Mouse (Mus musculus): ENCODE measurements at regions not wholly inside any gene's neighbourhood (a gene's known extent, or its start where the extent isn't known, plus 50 kb on each side); places are given as distances from the start of the nearest gene placed in this dataset.

DNA sequence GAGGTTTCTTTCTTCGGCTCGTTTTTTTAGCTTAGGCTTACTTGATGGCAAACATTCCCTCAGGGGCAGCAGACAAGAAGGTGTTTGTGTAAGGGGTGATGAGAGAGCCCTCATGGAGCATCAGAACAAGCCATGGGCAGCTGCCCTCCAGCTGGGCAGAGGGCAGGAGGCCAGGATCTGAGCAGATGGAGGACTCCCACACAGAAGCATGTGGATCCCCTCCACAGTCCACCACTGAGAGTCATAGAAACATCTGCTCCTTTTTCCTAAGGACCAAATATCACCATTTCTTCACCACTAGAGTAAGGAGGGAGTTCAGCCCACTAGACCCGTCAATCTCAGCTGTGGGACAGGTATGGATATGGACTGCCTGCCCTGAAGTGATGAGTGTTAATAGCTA is 214.4 kb downstream of the Qk start:
- no peak for ATAC-seq (ENCODE audit: insufficient number of reproducible peaks, insufficient read depth, low FRiP score, low TSS enrichment)
- no peaks in the 10 kb centered on the region for H3K4me1 ChIP-seq
- H3K27me3 ChIP-seq, result no peaks in the 10 kb centered on the region
- no peak overlapping the region for H3K4me2 ChIP-seq (replicated peaks)
- H3K36me3 ChIP-seq, result no peaks in the 10 kb centered on the region
- H3K4me3 ChIP-seq, result no peak overlapping the region
- no peak overlapping the region for H3K9ac ChIP-seq
- H3K27ac ChIP-seq, result no peak overlapping the region
- 56% methylated on average over 3 of the region's 3 CpGs for WGBS
- no peaks in the 10 kb centered on the region for H3K9me3 ChIP-seq

DNA sequence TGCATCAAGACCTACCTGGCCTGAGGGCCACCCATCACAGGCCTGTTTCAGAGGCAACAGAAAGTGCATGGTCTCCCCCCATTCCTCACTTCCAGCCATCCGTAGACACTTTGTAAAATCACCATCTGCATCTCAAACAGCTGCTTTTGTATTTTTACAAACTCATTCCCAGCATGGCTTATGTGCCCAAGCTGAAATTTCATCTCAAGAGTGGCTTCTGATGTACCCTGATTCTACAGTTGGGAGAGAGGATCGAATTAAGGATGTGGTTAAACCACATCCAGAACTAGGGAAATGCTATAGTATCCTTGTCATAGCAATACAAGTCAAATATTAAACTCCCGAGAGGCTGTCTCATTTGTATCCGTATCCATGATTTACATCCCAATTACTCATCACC is 221.5 kb downstream of the Qk start:
- WGBS, result 60% methylated on average over 4 of the region's 4 CpGs
- no peak for ATAC-seq (ENCODE audit: insufficient number of reproducible peaks, insufficient read depth, low FRiP score, low TSS enrichment)
- no peak overlapping the region for H3K9ac ChIP-seq
- H3K27ac ChIP-seq, result no peak overlapping the region
- H3K4me3 ChIP-seq, result no peak overlapping the region
- H3K9me3 ChIP-seq, result no peaks in the 10 kb centered on the region
- H3K27me3 ChIP-seq, result no peaks in the 10 kb centered on the region
- no peak overlapping the region for H3K4me2 ChIP-seq (replicated peaks)
- no peaks in the 10 kb centered on the region for H3K36me3 ChIP-seq
- H3K4me1 ChIP-seq, result no peaks in the 10 kb centered on the region

- Histone ChIP-seq H3K4me2 (replicated peaks) (no peak overlapping the region), H3K9ac (no peak overlapping the region), H3K27me3 (no peaks in the 10 kb centered on the region), H3K36me3 (no peaks in the 10 kb centered on the region), H3K9me3 (no peaks in the 10 kb centered on the region), H3K27ac (no peak overlapping the region), H3K4me3 (no peak overlapping the region), H3K4me1 (no peaks in the 10 kb centered on the region)
- ATAC-seq (ENCODE audit: insufficient number of reproducible peaks, insufficient read depth, low FRiP score, low TSS enrichment), result no peak
These were observed 222.0 kb downstream of the Qk start for GRCm38 (mm10) chr17:10097691-10098090.

GRCm38 (mm10) chr17:10095841-10096301 is 223.8 kb downstream of the Qk start:
- Histone ChIP-seq H3K9ac (no peak overlapping the region), H3K4me2 (replicated peaks) (no peak overlapping the region), H3K4me3 (no peak overlapping the region), H3K27me3 (no peaks in the 10 kb centered on the region), H3K9me3 (no peaks in the 10 kb centered on the region), H3K36me3 (no peaks in the 10 kb centered on the region), H3K4me1 (no peaks in the 10 kb centered on the region), H3K27ac (no peak overlapping the region)
- ATAC-seq (ENCODE audit: insufficient number of reproducible peaks, insufficient read depth, low FRiP score, low TSS enrichment), result no peak
- 78% methylated on average over 3 of the region's 3 CpGs for WGBS

DNA sequence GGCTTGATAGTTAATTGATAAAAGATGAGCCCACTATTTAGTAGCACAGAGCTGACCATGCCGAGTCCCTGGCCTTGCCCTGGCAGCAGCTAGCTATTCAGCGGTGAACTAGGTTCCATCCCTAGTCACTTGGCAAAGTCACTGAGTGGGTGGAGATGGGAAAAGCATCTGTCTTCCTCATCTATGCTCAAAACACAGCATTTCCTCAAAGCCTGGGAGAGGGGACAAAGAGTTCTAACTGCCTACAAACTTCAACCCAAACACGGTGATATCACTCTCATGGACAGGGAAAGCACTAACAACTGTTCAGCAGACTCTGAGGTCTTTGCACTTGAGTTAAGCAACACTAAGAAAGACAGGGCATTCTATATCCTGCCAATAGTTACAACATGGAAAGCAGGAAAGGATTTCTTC is 225.5 kb downstream of the Qk start:
- H3K9me3 ChIP-seq, result no peaks in the 10 kb centered on the region
- no peak for ATAC-seq (ENCODE audit: insufficient number of reproducible peaks, insufficient read depth, low FRiP score, low TSS enrichment)
- no peaks in the 10 kb centered on the region for H3K27me3 ChIP-seq
- H3K36me3 ChIP-seq, result no peaks in the 10 kb centered on the region
- H3K4me2 ChIP-seq (replicated peaks), result no peak overlapping the region
- WGBS, result 64% methylated on average over 3 of the region's 3 CpGs
- no peak overlapping the region for H3K4me3 ChIP-seq
- no peak overlapping the region for H3K27ac ChIP-seq
- no peak overlapping the region for H3K9ac ChIP-seq
- no peaks in the 10 kb centered on the region for H3K4me1 ChIP-seq

DNA sequence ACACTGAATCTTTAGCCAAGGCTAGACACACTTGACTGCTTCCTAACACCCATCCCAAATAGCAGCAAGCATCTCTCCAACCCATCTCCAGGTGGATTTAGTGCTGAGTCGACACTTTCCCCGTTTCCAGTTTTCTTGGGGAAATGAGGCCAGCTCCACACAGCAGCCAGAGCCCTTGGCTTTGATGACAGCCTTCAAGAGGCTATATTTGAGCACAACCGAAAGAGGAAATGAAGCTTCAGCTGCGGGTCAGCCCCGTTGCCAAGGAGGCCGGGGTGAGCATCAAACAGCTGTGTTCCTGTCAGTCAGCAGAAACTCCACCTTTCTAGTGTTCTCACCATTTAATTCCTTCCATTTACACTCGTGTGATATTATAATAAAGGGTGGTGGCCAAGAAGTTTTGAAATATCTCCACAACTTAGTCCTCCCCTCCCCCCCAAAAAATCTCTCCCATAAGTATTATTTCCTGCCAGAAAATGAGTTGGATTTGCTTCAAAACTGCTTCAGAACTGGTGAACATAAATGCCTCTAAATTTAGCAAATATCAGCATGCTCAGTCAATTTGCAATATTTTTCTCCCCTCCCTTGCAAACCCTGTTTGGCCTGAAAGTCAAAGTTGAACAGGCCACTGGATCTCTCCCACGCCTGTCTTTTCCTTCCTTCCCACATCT is 226.1 kb downstream of the Qk start:
- Histone ChIP-seq H3K4me3 (no peak overlapping the region), H3K9me3 (no peaks in the 10 kb centered on the region), H3K9ac (no peak overlapping the region), H3K4me1 (no peaks in the 10 kb centered on the region), H3K36me3 (no peaks in the 10 kb centered on the region), H3K27me3 (no peaks in the 10 kb centered on the region), H3K27ac (no peak overlapping the region), H3K4me2 (replicated peaks) (no peak overlapping the region)
- WGBS, result 68% methylated on average over 8 of the region's 8 CpGs
- no peak for ATAC-seq (ENCODE audit: insufficient number of reproducible peaks, insufficient read depth, low FRiP score, low TSS enrichment)

GRCm38 (mm10) chr17:10087192-10087886 is 232.3 kb downstream of the Qk start:
- Histone ChIP-seq H3K27me3 (no peaks in the 10 kb centered on the region), H3K9me3 (no peaks in the 10 kb centered on the region), H3K9ac (no peak overlapping the region), H3K4me1 (no peaks in the 10 kb centered on the region), H3K27ac (no peak overlapping the region), H3K4me2 (replicated peaks) (no peak overlapping the region), H3K36me3 (no peaks in the 10 kb centered on the region), H3K4me3 (no peak overlapping the region)
- WGBS, result 63% methylated on average over 7 of the region's 7 CpGs
- no peak for ATAC-seq (ENCODE audit: insufficient number of reproducible peaks, insufficient read depth, low FRiP score, low TSS enrichment)

GRCm38 (mm10) chr17:10086558-10086957 is 233.1 kb downstream of the Qk start:
- no peak overlapping the region for H3K4me2 ChIP-seq (replicated peaks)
- no peak for ATAC-seq (ENCODE audit: insufficient number of reproducible peaks, insufficient read depth, low FRiP score, low TSS enrichment)
- no peak overlapping the region for H3K9ac ChIP-seq
- no peak overlapping the region for H3K4me3 ChIP-seq
- WGBS, result 80% methylated on average over 2 of the region's 2 CpGs
- no peaks in the 10 kb centered on the region for H3K27me3 ChIP-seq
- no peak overlapping the region for H3K27ac ChIP-seq
- H3K4me1 ChIP-seq, result no peaks in the 10 kb centered on the region
- H3K9me3 ChIP-seq, result no peaks in the 10 kb centered on the region
- no peaks in the 10 kb centered on the region for H3K36me3 ChIP-seq

DNA sequence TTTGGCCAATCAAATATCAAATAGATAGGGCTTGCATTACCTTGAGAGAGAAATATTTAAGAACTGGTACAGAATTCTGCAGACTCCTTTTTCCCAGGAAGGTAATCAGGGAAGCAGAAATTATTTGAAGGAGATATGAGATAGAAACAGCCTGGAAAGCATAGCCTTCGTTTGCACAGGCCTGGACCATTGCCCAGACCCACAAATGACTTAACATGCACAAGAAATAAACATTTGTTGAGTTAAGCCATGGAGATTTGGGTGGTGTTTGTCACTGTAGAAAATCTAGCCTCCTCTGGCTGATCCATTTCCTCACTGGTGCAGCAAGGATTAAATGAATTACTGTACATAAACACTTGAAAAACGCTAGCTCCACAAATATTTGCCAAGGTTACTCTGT is 233.5 kb downstream of the Qk start:
- no peak overlapping the region for H3K4me3 ChIP-seq
- H3K9ac ChIP-seq, result no peak overlapping the region
- WGBS, result 51% methylated on average over 2 of the region's 2 CpGs
- H3K27ac ChIP-seq, result no peak overlapping the region
- no peaks in the 10 kb centered on the region for H3K9me3 ChIP-seq
- no peak overlapping the region for H3K4me2 ChIP-seq (replicated peaks)
- no peaks in the 10 kb centered on the region for H3K36me3 ChIP-seq
- no peaks in the 10 kb centered on the region for H3K4me1 ChIP-seq
- H3K27me3 ChIP-seq, result no peaks in the 10 kb centered on the region
- no peak for ATAC-seq (ENCODE audit: insufficient number of reproducible peaks, insufficient read depth, low FRiP score, low TSS enrichment)

- WGBS, result 79% methylated on average over 10 of the region's 10 CpGs
- no peak for ATAC-seq (ENCODE audit: insufficient number of reproducible peaks, insufficient read depth, low FRiP score, low TSS enrichment)
- no peak overlapping the region for H3K4me3 ChIP-seq
- H3K4me1 ChIP-seq, result no peaks in the 10 kb centered on the region
- no peaks in the 10 kb centered on the region for H3K36me3 ChIP-seq
- no peak overlapping the region for H3K4me2 ChIP-seq (replicated peaks)
- no peak overlapping the region for H3K9ac ChIP-seq
- no peaks in the 10 kb centered on the region for H3K9me3 ChIP-seq
- H3K27ac ChIP-seq, result no peak overlapping the region
- H3K27me3 ChIP-seq, result no peaks in the 10 kb centered on the region
These were observed 237.9 kb downstream of the Qk start for GRCm38 (mm10) chr17:10081721-10082120.

- WGBS, result 83% methylated on average over 15 of the region's 15 CpGs
- Histone ChIP-seq H3K9me3 (no peaks in the 10 kb centered on the region), H3K27me3 (no peaks in the 10 kb centered on the region)
These were observed 239.6 kb downstream of the Qk start for GRCm38 (mm10) chr17:10079853-10080650.

More at GRCm38 (mm10) chr17:10079853-10080650, 239.6 kb downstream of the Qk start:
- no peak overlapping the region for H3K9ac ChIP-seq
- no peak overlapping the region for H3K4me3 ChIP-seq
- ATAC-seq (ENCODE audit: insufficient number of reproducible peaks, insufficient read depth, low FRiP score, low TSS enrichment), result no peak
- H3K36me3 ChIP-seq, result no peaks in the 10 kb centered on the region
- H3K27ac ChIP-seq, result no peak overlapping the region
- no peaks in the 10 kb centered on the region for H3K4me1 ChIP-seq
- H3K4me2 ChIP-seq (replicated peaks), result no peak overlapping the region
